Mouse (Mus musculus): ENCODE measurements around the gene Inka2. TPM values are rescaled to one million over a fixed set of nuclear protein-coding genes. Genes with fewer than 3 reads are reported as not detected.

The Inka2 gene
- total RNA-seq, 2 experiments from 2014 or later, result 106 to 114 TPM

Other genes with a start within 250 kb of the Inka2 start
- 10 to 100 TPM; 12.6 to 14.4 TPM for gene Ddx20, start 17.0 kb upstream of the Inka2 start, total RNA-seq (2021)
- gene Rap1a, start 96.7 kb downstream of the Inka2 start, total RNA-seq (2021), result 10 to 100 TPM; 61.0 to 63.1 TPM
- gene Adora3, start 166.3 kb downstream of the Inka2 start, total RNA-seq (2021), result 1 to 10 TPM in 1 of 2 experiments, under 1 TPM in 1; 0.98 to 1.1 TPM
- not detected for gene Tmigd3, start 166.3 kb downstream of the Inka2 start, total RNA-seq (2021)
- gene I830077J02Rik, start 228.1 kb downstream of the Inka2 start, total RNA-seq (2021), result 1 to 10 TPM; 1.6 to 1.8 TPM